Mouse (Mus musculus) spleen, adult 2 months (tissue): ENCODE results near the gene Ror1. TPM values are rescaled to one million over a fixed set of nuclear protein-coding genes. Genes with fewer than 3 reads are reported as not detected.

Experiments used
- DNase-seq, 2 experiments: peaks; one replicate each; pipeline versions ENCODE4 v3.0.0 to v3.0.0-alpha.2; 2012 to 2021; ENCODE audit warnings: low spot score in 2 of 2, low read depth in 1 of 2
- H3K27ac ChIP-seq: fragments of 200-500 bp; 2 replicates; pipeline ENCODE4 v1.5.1; 2012; ENCODE audit warnings: low read length, inconsistent platforms; ENCODE audit not compliant: insufficient read depth
- H3K27me3 ChIP-seq: fragments of 200-500 bp; 2 replicates; pipeline ENCODE4 v1.6.1; 2012; ENCODE audit warnings: mild to moderate bottlenecking, moderate library complexity, low read length, inconsistent platforms; ENCODE audit not compliant: control insufficient read depth, insufficient read depth
- H3K36me3 ChIP-seq: fragments of 200-500 bp; 2 replicates; pipeline ENCODE4 v1.6.1; 2012; ENCODE audit warnings: mild to moderate bottlenecking, low read length, inconsistent platforms; ENCODE audit not compliant: control insufficient read depth, insufficient read depth
- H3K4me1 ChIP-seq: fragments of 200-500 bp; 2 replicates; pipeline ENCODE4 v1.6.1; 2011; ENCODE audit warnings: inconsistent platforms; ENCODE audit not compliant: control insufficient read depth, insufficient read depth, insufficient read length
- H3K4me3 ChIP-seq: fragments of 200-500 bp; 2 replicates; pipeline ENCODE4 v1.5.1; 2011; ENCODE audit warnings: mild to moderate bottlenecking, inconsistent platforms; ENCODE audit not compliant: insufficient read depth, insufficient read length; ENCODE audit errors: extremely low read depth
- CTCF ChIP-seq: fragments of 200-500 bp; IDR thresholded peaks from 2 replicates; pipeline ENCODE4 v1.5.1; 2011; ENCODE audit warnings: mild to moderate bottlenecking, inconsistent platforms; ENCODE audit not compliant: insufficient read depth, insufficient read length, insufficient replicate concordance; ENCODE audit errors: extremely low read depth
- POLR2A ChIP-seq: fragments of 200-500 bp; IDR thresholded peaks from 2 replicates; pipeline ENCODE4 v1.6.1; 2011; ENCODE audit warnings: low read depth, low read length, inconsistent platforms
- WGBS: fragments of 180-500 bp; shearing (Covaris S2); methylation state at CpG from one replicate; pipeline ENCODE4 v1.1.7; 2018; 5-methylcytosine and 5-hydroxymethylcytosine counted together
- polyA plus RNA-seq: library from polyadenylated mRNA; depleted of rRNA; stranded (reverse); fragments of >200 nt; gene quantifications from 2 replicates; pipeline ENCODE4 v1.2.3, GENCODE M21; 2012

The Ror1 gene
- polyA plus RNA-seq, 1 experiment, result 0.64 TPM

DNA sequence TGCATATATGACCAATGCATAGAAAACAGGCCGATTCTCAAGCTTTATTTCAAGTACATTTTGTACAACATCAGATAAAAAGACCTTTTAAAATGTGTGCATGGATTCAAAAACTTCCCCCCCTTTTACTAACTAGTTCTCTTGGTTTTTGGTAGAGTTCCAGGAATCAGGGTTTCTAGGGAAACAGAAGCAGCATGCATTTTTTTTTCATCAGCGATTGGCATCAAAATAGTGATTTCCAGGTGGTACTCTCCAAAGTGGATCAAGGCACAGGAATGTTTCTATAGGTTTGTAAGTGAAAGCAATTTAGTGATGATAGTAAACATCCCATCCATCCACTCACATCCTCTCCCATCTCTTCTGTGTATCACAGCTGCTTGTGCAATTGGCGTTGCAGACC lies 98.5 kb downstream of the Ror1 start:
- Histone ChIP-seq H3K27ac (no peak overlapping the region), H3K4me3 (no peak overlapping the region), H3K27me3 (no peaks in the 10 kb centered on the region), H3K4me1 (no peaks in the 10 kb centered on the region), H3K36me3 (no peaks in the 10 kb centered on the region)
- DNase-seq, result no peak
- WGBS, result 88% methylated on average over 3 of the region's 3 CpGs
- no peak for TF ChIP-seq POLR2A

- 78% methylated on average over 5 of the region's 5 CpGs for WGBS
- H3K36me3 ChIP-seq, result no peaks in the 10 kb centered on the region
- no peak overlapping the region for H3K27ac ChIP-seq
- DNase-seq, result no peak
- no peak overlapping the region for H3K4me3 ChIP-seq
- H3K27me3 ChIP-seq, result no peaks in the 10 kb centered on the region
- H3K4me1 ChIP-seq, result no peaks in the 10 kb centered on the region
- TF ChIP-seq POLR2A, result no peak
- no peak for TF ChIP-seq CTCF
These were observed 100.7 kb downstream of the Ror1 start for GRCm38 (mm10) chr4:100196255-100196793.

DNA sequence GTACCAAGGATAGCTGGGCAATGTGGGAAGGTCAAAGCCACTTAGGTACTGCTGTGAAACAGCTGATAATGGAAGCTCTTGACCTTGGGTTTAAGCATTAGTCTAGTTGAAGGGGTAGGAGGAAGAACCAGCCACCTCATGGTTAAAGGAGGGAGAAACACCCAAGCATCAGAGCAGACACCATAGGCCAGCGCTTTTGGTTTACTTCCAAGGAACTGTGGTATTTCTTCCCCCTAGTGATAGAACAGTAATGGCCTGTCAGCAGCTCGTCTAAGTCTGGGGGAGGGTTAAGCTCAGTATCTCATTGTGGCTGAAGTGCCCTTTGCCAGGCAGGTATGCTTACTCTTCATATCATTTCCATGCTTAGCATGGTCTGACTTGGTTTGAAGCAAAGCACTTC lies 102.7 kb downstream of the Ror1 start:
- WGBS, result 44% methylated on average over 2 of the region's 2 CpGs
- TF ChIP-seq CTCF (no peak), POLR2A (no peak)
- Histone ChIP-seq H3K4me3 (no peak overlapping the region), H3K27ac (no peak overlapping the region), H3K36me3 (no peaks in the 10 kb centered on the region), H3K4me1 (no peaks in the 10 kb centered on the region), H3K27me3 (no peaks in the 10 kb centered on the region)
- no peak for DNase-seq

DNA sequence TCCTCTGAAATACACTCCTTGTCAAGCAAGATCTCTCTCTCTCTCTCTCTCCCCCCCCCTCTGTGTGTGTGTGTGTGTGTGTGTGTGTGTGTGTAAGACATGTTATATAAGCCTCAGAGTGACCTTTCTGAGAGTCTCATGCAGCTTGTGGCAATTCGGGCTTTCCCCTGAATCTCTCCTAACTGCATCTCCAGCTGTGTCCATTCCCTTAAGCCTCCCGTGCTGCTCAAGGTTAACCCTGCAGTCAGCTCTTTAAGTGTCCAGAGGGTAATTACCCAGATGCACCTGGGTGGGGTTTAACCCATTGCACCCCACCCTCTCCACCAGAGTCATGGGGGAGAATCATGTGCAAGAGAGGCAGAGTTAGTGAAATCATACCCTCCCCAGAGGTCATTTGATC lies 105.7 kb downstream of the Ror1 start:
- 58% methylated on average over 2 of the region's 2 CpGs for WGBS
- no peaks in the 10 kb centered on the region for H3K4me1 ChIP-seq

DNA sequence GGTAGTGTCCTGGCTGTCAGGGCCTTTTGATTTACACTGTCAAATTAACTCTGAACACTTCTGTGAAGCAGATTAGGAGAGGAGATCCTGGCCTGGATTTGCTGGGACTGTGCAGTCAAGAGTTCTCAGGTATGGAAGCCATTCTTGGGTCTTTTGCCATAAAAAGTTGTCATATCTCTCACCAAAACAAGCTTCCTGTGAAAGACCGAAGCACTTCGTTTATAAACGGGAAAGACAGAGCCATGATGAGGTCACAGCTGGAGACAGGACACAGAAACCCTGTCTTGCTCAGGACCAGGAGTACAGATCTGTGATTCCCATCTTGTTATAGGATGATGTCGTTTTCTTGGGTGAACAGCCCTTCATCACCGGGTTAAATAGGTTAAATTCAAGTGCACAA lies 107.5 kb downstream of the Ror1 start:
- no peak for TF ChIP-seq POLR2A
- TF ChIP-seq CTCF, result no peak
- DNase-seq, result no peak
- no peaks in the 10 kb centered on the region for H3K4me1 ChIP-seq
- no peaks in the 10 kb centered on the region for H3K36me3 ChIP-seq
- no peak overlapping the region for H3K27ac ChIP-seq
- H3K27me3 ChIP-seq, result no peaks in the 10 kb centered on the region
- 81% methylated on average over 5 of the region's 5 CpGs for WGBS
- no peak overlapping the region for H3K4me3 ChIP-seq

More for the DNA sequence above, 105.7 kb downstream of the Ror1 start:
- H3K27ac ChIP-seq, result no peak overlapping the region
- H3K4me3 ChIP-seq, result no peak overlapping the region
- H3K27me3 ChIP-seq, result no peaks in the 10 kb centered on the region
- no peak for TF ChIP-seq POLR2A
- TF ChIP-seq CTCF, result no peak
- H3K36me3 ChIP-seq, result no peaks in the 10 kb centered on the region
- no peak for DNase-seq

DNA sequence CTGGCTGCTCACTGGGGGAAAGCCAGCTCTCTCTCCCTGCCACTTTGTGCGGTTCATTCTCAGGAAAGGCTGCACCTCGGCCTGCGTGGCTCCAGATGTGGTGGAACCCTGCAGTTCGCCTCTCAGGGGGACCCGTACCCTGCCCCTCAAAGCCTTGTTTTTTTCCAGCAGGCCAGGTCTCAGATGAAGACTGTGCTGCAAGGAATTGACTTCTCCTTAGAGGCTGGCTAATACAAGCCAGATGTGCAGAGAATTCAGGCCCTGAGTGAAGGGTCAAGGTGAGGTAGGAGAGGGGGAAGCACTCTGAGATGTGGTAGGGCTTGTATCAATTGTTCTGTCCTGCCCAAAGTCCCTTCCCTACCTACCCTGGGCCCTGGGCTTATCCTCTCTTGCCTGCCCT lies 108.1 kb downstream of the Ror1 start:
- Histone ChIP-seq H3K27ac (no peak overlapping the region), H3K27me3 (no peaks in the 10 kb centered on the region), H3K36me3 (no peaks in the 10 kb centered on the region), H3K4me1 (no peaks in the 10 kb centered on the region), H3K4me3 (no peak overlapping the region)
- TF ChIP-seq CTCF (no peak), POLR2A (no peak)
- no peak for DNase-seq
- WGBS, result 94% methylated on average over 5 of the region's 5 CpGs

GRCm38 (mm10) chr4:100204381-100204780 lies 108.8 kb downstream of the Ror1 start:
- Histone ChIP-seq H3K4me3 (no peak overlapping the region), H3K27me3 (no peaks in the 10 kb centered on the region), H3K27ac (no peak overlapping the region), H3K36me3 (no peaks in the 10 kb centered on the region), H3K4me1 (no peaks in the 10 kb centered on the region)
- no peak for TF ChIP-seq POLR2A
- no peak for TF ChIP-seq CTCF
- DNase-seq, result no peak
- 85% methylated on average over 12 of the region's 12 CpGs for WGBS
